Mouse (Mus musculus) stomach, embryonic 14.5 days (tissue): ENCODE data around the gene Picalm. TPM values are rescaled to one million over a fixed set of nuclear protein-coding genes. Genes with fewer than 3 reads are reported as not detected.
"Not testable (repeated sequence)": the region's sequence is repeated elsewhere in the genome, so short reads cannot be mapped to it uniquely, and the experiment has no call there.

Source experiments
- ATAC-seq: fragments of 200-750 bp; cut with Nextera tagmentation; 2 replicates; pipeline ENCODE4 v1.8.0; 2017; ENCODE audit warnings: low read depth, moderate TSS enrichment; ENCODE audit not compliant: insufficient number of reproducible peaks, insufficient read depth, low FRiP score
- H3K27ac ChIP-seq: fragments of 300-500 bp; sonication (generic); 2 replicates; pipeline ENCODE4 v1.5.1; 2014; ENCODE audit warnings: mild to moderate bottlenecking, low read length, moderate library complexity, mixed read lengths
- H3K27me3 ChIP-seq: fragments of 300-500 bp; sonication (generic); 2 replicates; pipeline ENCODE4 v1.6.1; 2014; ENCODE audit warnings: low read length, control low read depth, mixed read lengths; ENCODE audit not compliant: control insufficient read depth, insufficient read depth
- H3K36me3 ChIP-seq: fragments of 300-500 bp; sonication (generic); 2 replicates; pipeline ENCODE4 v1.6.1; 2014; ENCODE audit warnings: mild to moderate bottlenecking, control low read depth, low read length, moderate library complexity, mixed read lengths; ENCODE audit not compliant: control insufficient read depth, insufficient read depth
- H3K4me1 ChIP-seq: fragments of 300-500 bp; sonication (generic); 2 replicates; pipeline ENCODE4 v1.6.1; 2014; ENCODE audit warnings: low read length, control low read depth, mixed read lengths; ENCODE audit not compliant: control insufficient read depth, insufficient read depth
- H3K4me2 ChIP-seq: fragments of 300-500 bp; sonication (generic); replicated peaks from 2 replicates; pipeline ENCODE4 v1.6.1; 2014; ENCODE audit warnings: low read depth, low read length, control low read depth
- H3K4me3 ChIP-seq: fragments of 300-500 bp; sonication (generic); 2 replicates; pipeline ENCODE4 v1.5.1; 2014; ENCODE audit warnings: low read depth, low read length, control low read depth
- H3K9ac ChIP-seq: fragments of 300-500 bp; sonication (generic); replicated peaks from 2 replicates; pipeline ENCODE4 v1.6.1; 2014; ENCODE audit warnings: low read depth, mild to moderate bottlenecking, control low read depth, low read length, moderate library complexity, mixed read lengths
- H3K9me3 ChIP-seq: fragments of 300-500 bp; sonication (generic); 2 replicates; pipeline ENCODE4 v1.6.1; 2016; ENCODE audit warnings: low read depth, low read length, control low read depth; ENCODE audit not compliant: control insufficient read depth
- WGBS: fragments of 180-500 bp; shearing (Covaris S2); extraction: QIAGEN DNeasy Blood & Tissue Kit; methylation state at CpG from one replicate; pipeline ENCODE4 v1.1.7; 2014; 5-methylcytosine and 5-hydroxymethylcytosine counted together
- polyA plus RNA-seq: library from polyadenylated mRNA; unstranded; fragments of >200 nt; fragmentation: Nextera tagmentation; extraction: Ambion mirVana; gene quantifications from 2 replicates; pipeline ENCODE4 v1.2.1, GENCODE M21; 2014

Gene Picalm
- polyA plus RNA-seq, 1 experiment from 2014 or later: 74.5 TPM

DNA sequence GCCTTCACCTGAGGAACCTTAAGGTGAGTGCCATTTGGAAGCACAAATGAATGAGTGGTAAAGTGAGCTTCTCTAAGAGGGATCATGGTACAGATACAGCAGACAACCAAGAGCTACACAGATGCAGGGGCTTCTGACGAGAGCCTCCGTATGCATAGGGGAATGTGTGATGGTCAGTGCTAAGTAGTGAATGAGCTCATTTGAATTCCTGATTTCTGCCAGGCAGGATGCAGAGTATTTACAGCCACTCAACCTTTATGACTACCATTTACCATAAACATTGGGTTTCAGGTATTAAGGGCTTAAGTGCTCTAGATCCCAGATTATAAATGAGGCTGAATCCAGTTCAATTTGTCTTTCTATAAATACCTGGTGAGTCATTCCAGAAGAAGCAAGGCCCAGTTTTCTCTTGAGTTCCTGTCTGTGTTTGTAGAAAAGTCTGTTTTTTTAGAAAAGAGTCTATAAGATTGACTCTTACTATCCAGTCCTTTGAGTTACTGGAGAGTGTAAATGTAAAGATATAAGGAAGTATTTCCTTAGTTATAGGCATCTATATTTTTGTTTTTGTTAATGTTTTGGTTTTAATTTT lies 72.0 kb downstream of the Picalm start:
- no peak for ATAC-seq
- Histone ChIP-seq H3K36me3 (peaks cover 28% of the 10 kb centered on the region), H3K27me3 (no peaks in the 10 kb centered on the region), H3K9ac (no peak overlapping the region), H3K4me3 (no peak overlapping the region), H3K27ac (no peak overlapping the region), H3K4me1 (no peaks in the 10 kb centered on the region), H3K9me3 (no peaks in the 10 kb centered on the region), H3K4me2 (no peak overlapping the region)
- 68% methylated on average over 2 of the region's 2 CpGs for WGBS

DNA sequence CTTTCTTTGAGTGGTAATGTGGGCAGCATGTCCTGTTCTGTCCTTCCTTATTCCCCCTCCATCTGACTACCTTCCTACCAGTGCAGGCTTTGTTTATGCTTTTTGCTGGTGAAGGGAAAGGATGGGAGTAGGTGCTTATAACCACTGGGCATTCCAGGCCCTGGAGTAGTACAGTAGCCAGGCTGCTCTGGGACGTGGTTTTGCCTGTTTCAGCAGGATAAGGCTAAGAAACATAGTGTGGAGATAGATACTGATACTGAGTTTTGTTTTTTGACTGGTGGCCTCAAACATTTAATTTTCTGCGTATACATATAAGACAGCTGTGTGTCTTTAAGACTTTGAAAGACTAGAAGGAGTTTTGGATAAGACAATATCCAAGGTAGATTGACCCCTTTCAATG lies 73.9 kb downstream of the Picalm start:
- H3K9ac ChIP-seq: no peak overlapping the region
- H3K9me3 ChIP-seq: no peaks in the 10 kb centered on the region
- no peaks in the 10 kb centered on the region for H3K4me1 ChIP-seq
- H3K36me3 ChIP-seq: peaks cover 36% of the 10 kb centered on the region
- H3K4me3 ChIP-seq: no peak overlapping the region
- no peak overlapping the region for H3K4me2 ChIP-seq
- H3K27me3 ChIP-seq: no peaks in the 10 kb centered on the region
- 86% methylated on average over 2 of the region's 2 CpGs for WGBS
- ATAC-seq: no peak
- H3K27ac ChIP-seq: no peak overlapping the region

- H3K9ac ChIP-seq: no peak overlapping the region
- peaks cover 19% of the 10 kb centered on the region for H3K36me3 ChIP-seq
- no peak for ATAC-seq
- no peaks in the 10 kb centered on the region for H3K9me3 ChIP-seq
- H3K4me3 ChIP-seq: no peak overlapping the region
- no peaks in the 10 kb centered on the region for H3K4me1 ChIP-seq
- no peaks in the 10 kb centered on the region for H3K27me3 ChIP-seq
- no peak overlapping the region for H3K27ac ChIP-seq
- 90% methylated on average over 2 of the region's 2 CpGs for WGBS
- no peak overlapping the region for H3K4me2 ChIP-seq
Observed at GRCm38 (mm10) chr7:90210116-90210515, 80.1 kb downstream of the Picalm start.

DNA sequence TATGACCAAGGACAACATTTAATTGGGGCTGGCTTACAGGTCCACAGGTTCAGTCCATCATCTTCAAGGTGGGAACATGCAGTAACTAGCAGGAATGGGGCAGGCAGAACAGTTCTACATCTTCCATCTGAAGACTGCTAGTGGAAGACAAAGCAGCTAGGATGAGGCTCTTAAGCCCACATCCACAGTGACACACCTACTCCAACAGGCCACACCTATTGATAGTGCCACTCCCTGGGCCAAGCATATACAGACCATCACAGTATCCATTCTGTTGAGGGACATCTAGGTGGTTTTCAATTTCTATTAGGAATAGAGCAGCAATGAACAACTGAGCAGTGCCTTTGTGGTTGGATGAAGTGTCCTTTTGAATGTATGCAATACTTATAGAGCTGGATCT lies 80.9 kb downstream of the Picalm start:
- Histone ChIP-seq H3K36me3 (peaks cover 19% of the 10 kb centered on the region), H3K4me2 (no peak overlapping the region), H3K9me3 (no peaks in the 10 kb centered on the region), H3K27ac (no peak overlapping the region), H3K27me3 (no peaks in the 10 kb centered on the region), H3K9ac (no peak overlapping the region), H3K4me3 (no peak overlapping the region), H3K4me1 (no peaks in the 10 kb centered on the region)
- no peak for ATAC-seq

DNA sequence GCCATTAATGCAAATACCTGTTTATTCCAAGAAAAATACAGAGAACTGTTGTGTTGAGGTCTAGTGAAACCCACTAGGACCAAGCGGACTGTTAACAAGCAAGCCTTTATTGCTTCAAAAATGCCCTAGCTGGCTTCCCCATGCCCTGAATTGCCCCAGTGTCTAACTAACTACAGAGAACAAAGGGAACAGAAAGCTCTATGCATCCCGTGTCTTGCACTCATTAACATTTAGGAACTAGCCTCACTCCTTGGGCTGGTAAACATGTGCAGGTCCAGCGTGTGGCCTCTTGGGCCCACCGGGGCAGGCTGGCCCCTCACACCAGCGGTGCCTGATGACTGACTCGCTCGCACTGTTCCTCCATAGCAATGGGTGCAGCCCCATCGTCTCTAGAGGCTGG lies 86.5 kb downstream of the Picalm start:
- H3K27me3 ChIP-seq: no peaks in the 10 kb centered on the region
- no peak overlapping the region for H3K9ac ChIP-seq
- H3K4me1 ChIP-seq: no peaks in the 10 kb centered on the region
- H3K36me3 ChIP-seq: no peaks in the 10 kb centered on the region
- WGBS: 80% methylated on average over 8 of the region's 8 CpGs
- H3K27ac ChIP-seq: no peak overlapping the region
- no peak overlapping the region for H3K4me3 ChIP-seq
- H3K4me2 ChIP-seq: no peak overlapping the region
- no peak for ATAC-seq
- H3K9me3 ChIP-seq: no peaks in the 10 kb centered on the region

GRCm38 (mm10) chr7:90218122-90218521 lies 88.1 kb downstream of the Picalm start:
- no peak for ATAC-seq
- no peak overlapping the region for H3K4me3 ChIP-seq
- H3K4me2 ChIP-seq: no peak overlapping the region
- no peaks in the 10 kb centered on the region for H3K27me3 ChIP-seq
- H3K27ac ChIP-seq: no peak overlapping the region
- H3K9me3 ChIP-seq: no peaks in the 10 kb centered on the region
- WGBS: 79% methylated on average over 5 of the region's 5 CpGs
- H3K4me1 ChIP-seq: no peaks in the 10 kb centered on the region
- no peaks in the 10 kb centered on the region for H3K36me3 ChIP-seq
- H3K9ac ChIP-seq: no peak overlapping the region

DNA sequence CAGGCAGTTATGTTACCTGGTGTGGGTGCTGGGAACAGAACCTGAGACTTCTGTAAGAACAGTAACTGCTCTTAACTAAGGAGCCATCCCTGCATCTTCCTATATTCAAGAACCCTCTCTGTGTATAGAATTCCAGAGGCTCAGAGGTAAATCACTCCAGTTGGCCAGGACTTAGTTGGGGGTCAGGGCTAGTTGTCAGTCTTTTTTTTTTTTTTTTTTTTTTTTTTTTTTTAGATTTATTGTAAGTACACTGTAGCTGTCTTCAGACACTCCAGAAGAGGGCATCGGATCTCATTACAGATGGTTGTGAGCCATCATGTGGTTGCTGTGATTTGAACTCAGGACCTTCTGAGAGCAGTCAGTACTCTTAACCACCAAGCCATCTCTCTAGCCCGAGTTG lies 91.5 kb downstream of the Picalm start:
- ATAC-seq: no peak
- no peak overlapping the region for H3K27ac ChIP-seq
- H3K9me3 ChIP-seq: no peaks in the 10 kb centered on the region
- no peaks in the 10 kb centered on the region for H3K36me3 ChIP-seq
- H3K9ac ChIP-seq: no peak overlapping the region
- no peaks in the 10 kb centered on the region for H3K4me1 ChIP-seq
- no peak overlapping the region for H3K4me2 ChIP-seq
- no peaks in the 10 kb centered on the region for H3K27me3 ChIP-seq
- no peak overlapping the region for H3K4me3 ChIP-seq
- 73% methylated on average over 2 of the region's 2 CpGs for WGBS

- 79% methylated on average over 4 of the region's 4 CpGs for WGBS
- Histone ChIP-seq H3K27ac (no peak overlapping the region), H3K9ac (no peak overlapping the region), H3K4me1 (no peaks in the 10 kb centered on the region), H3K4me3 (no peak overlapping the region), H3K27me3 (no peaks in the 10 kb centered on the region), H3K9me3 (no peaks in the 10 kb centered on the region), H3K36me3 (no peaks in the 10 kb centered on the region), H3K4me2 (no peak overlapping the region)
- ATAC-seq: no peak
Observed at GRCm38 (mm10) chr7:90228075-90228474, 98.1 kb downstream of the Picalm start.

DNA sequence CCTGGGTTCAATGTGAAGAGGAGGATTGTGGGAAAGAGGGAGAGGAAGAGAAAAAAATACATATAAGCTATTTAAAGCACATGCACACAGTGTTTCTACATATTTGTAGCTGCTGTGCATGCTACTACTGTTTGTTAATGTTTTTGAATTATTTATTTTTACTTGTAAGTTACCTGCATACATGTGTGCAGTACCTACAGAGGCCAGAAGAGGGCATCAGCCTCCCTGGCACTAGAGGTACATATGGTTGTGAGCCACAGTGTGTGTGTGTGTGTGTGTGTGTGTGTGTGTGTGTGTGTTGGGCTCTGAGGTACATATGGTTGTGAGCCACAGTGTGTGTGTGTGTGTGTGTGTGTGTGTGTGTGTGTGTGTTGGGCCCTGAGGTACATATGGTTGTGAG lies 98.9 kb downstream of the Picalm start:
- not testable (repeated sequence) for H3K36me3 ChIP-seq, ATAC-seq, H3K27ac ChIP-seq, H3K4me1 ChIP-seq, H3K27me3 ChIP-seq, H3K4me3 ChIP-seq, H3K4me2 ChIP-seq, H3K9ac ChIP-seq, H3K9me3 ChIP-seq
